Mouse (Mus musculus): ENCODE data around the gene Csf2ra.
A peak's percentile ranks its signal among the peaks of the same experiment; 100 is the strongest.
"Not testable (repeated sequence)": the region's sequence is repeated elsewhere in the genome, so short reads cannot be mapped to it uniquely, and the experiment has no call there.

Gene Csf2ra

GRCm38 (mm10) chr19:61224678-61225525 is 3.3 kb downstream of the Csf2ra start:
- DNase-seq (ENCODE audit: low spot score): peak; percentile 15

GRCm38 (mm10) chr19:61223706-61224328 is 4.4 kb downstream of the Csf2ra start:
- no peak for DNase-seq (ENCODE audit: low spot score)

- DNase-seq (ENCODE audit: low spot score): not testable (repeated sequence)
These were observed 20.7 kb downstream of the Csf2ra start for GRCm38 (mm10) chr19:61207506-61207905.

GRCm38 (mm10) chr19:61199836-61200235 is 28.4 kb downstream of the Csf2ra start:
- DNase-seq (ENCODE audit: low spot score): peak; percentile 26

- peak; percentile 85 for DNase-seq (ENCODE audit: low spot score)
These were observed 28.9 kb downstream of the Csf2ra start for GRCm38 (mm10) chr19:61199316-61199715.

GRCm38 (mm10) chr19:61183590-61183989 is 44.6 kb downstream of the Csf2ra start, which contains the start of gene Gm6020:
Gene Gm6020, plus strand, starts transcription at chr19:61183890.
- not testable (repeated sequence) for DNase-seq (ENCODE audit: low spot score)

- no peak for DNase-seq (ENCODE audit: low spot score)
These were observed 52.4 kb downstream of the Csf2ra start, which contains the start of gene Gm7102 for GRCm38 (mm10) chr19:61175756-61176324. Gene Gm7102, minus strand, starts transcription at chr19:61176309.

Data from T-cell, adult 2 months (primary cell).